Mouse (Mus musculus) midbrain, embryonic 15.5 days (tissue): Measurements from ENCODE around the gene Dchs1. TPM values are rescaled to one million over a fixed set of nuclear protein-coding genes. Genes with fewer than 3 reads are reported as not detected.
A peak's percentile ranks its signal among the peaks of the same experiment; 100 is the strongest.

Experiments
- ATAC-seq: fragments of 200-750 bp; cut with Nextera tagmentation; replicated peaks from 2 replicates; pipeline ENCODE4 v1.8.0; 2017; ENCODE audit warnings: moderate TSS enrichment
- H3K27ac ChIP-seq: fragments of 300-500 bp; sonication (generic); 2 replicates; pipeline ENCODE4 v1.5.1; 2015; ENCODE audit warnings: mild to moderate bottlenecking, inconsistent platforms
- H3K27me3 ChIP-seq: fragments of 300-500 bp; sonication (generic); replicated peaks from 2 replicates; pipeline ENCODE4 v1.6.1; 2015; ENCODE audit warnings: inconsistent platforms
- H3K36me3 ChIP-seq: fragments of 300-500 bp; sonication (generic); replicated peaks from 2 replicates; pipeline ENCODE4 v1.6.1; 2015; ENCODE audit warnings: inconsistent platforms
- H3K4me1 ChIP-seq: fragments of 300-500 bp; sonication (generic); 2 replicates; pipeline ENCODE4 v1.6.1; 2015; ENCODE audit warnings: inconsistent platforms
- H3K4me2 ChIP-seq: fragments of 300-500 bp; sonication (generic); 2 replicates; pipeline ENCODE4 v1.6.1; 2015; ENCODE audit warnings: inconsistent platforms, mild to moderate bottlenecking, moderate library complexity
- H3K4me3 ChIP-seq: fragments of 300-500 bp; sonication (generic); 2 replicates; pipeline ENCODE4 v1.5.1; 2015; ENCODE audit warnings: mild to moderate bottlenecking, inconsistent platforms
- H3K9ac ChIP-seq: fragments of 300-500 bp; sonication (generic); 2 replicates; pipeline ENCODE4 v1.6.1; 2015; ENCODE audit warnings: mild to moderate bottlenecking, inconsistent platforms
- H3K9me3 ChIP-seq: fragments of 300-500 bp; sonication (generic); 2 replicates; pipeline ENCODE4 v1.6.1; 2016; ENCODE audit warnings: inconsistent platforms
- WGBS: fragments of 180-500 bp; shearing (Covaris S2); methylation state at CpG from one replicate; pipeline ENCODE4 v1.1.7; 2015; ENCODE audit warnings: mixed read lengths; 5-methylcytosine and 5-hydroxymethylcytosine counted together
- polyA plus RNA-seq: library from polyadenylated mRNA; unstranded; fragments of >200 nt; fragmentation: Nextera tagmentation; extraction: Ambion mirVana; gene quantifications from 2 replicates; pipeline ENCODE4 v1.2.1, GENCODE M21; 2015

Gene Dchs1
- polyA plus RNA-seq, 1 experiment from 2014 or later, result 17.9 TPM

DNA sequence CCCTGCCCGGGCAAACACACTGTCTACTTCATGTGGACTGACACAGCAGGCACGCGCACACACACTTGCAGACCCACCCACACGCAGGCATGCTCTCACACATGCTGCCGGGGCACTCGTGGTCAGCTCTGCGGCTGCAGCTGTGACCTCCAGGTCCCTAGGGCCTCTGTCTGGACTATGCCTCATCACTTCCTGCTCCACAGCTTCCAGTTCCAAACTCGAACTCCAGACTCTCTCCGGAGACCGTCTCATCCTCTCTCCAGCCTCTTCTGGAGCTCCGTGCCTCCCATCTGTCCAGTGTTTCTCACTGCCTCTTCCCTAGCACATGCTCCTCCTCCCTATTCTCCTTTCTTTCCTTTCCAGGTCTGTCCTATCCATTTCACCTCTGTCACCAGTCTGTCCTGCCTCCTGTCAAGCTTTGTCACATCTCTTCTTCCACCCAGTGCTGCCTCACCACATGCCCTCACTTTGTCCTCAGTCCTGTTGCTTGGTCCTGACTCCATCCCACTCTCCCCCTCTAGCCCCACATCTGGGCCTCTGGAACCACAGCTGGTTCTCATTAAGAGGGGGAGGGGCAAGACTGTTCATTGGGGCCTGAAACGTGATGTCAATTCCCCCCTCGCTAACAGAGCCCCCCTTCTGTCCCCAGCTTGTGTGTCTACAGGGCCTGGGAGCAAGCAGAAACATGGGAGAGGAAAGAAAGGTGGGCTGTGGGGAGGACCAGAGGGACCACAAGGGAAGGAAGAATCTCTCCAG, 9.5 kb downstream of the Dchs1 start:
- Histone ChIP-seq H3K4me2 (peak overlapping the region; percentile 9), H3K9ac (peak overlapping the region; percentile 25; the same call in 1 of the 2 replicates), H3K36me3 (peaks cover 29% of the 10 kb centered on the region), H3K4me3 (no peak overlapping the region), H3K4me1 (peaks cover 69% of the 10 kb centered on the region), H3K9me3 (no peaks in the 10 kb centered on the region), H3K27ac (peak overlapping the region; percentile 59; the same call in 1 of the 2 replicates), H3K27me3 (no peaks in the 10 kb centered on the region)
- ATAC-seq, result peak; percentile 12
- WGBS, result 66% methylated on average over 13 of the region's 13 CpGs

DNA sequence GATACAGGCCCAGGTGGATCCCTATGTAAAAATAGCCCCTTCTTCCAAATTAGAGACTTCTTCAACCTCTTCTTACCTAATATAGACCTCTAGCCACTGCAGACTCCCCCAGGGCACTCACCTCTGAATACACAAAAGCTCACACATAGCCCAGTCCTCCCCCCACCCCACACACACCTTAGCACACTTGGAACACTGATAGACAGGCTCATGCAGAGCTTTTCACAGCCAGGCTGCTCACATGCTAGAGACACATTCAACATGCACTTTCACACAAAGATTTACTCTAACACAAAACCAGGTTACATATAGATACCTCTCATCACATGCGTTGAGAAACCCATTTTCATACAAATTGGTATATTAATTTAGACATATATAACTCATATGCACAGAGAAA, 10.1 kb downstream of the Dchs1 start:
- H3K36me3 ChIP-seq, result peaks cover 30% of the 10 kb centered on the region
- H3K4me2 ChIP-seq, result 0 out of 2 replicates have a peak overlapping the region, but pooled peaks have one; percentile 9
- peaks cover 62% of the 10 kb centered on the region for H3K4me1 ChIP-seq

GRCm38 (mm10) chr7:105776026-105776425, 11.4 kb downstream of the Dchs1 start:
- no peak overlapping the region for H3K27ac ChIP-seq

More for the DNA sequence above, 10.1 kb downstream of the Dchs1 start:
- no peak overlapping the region for H3K9ac ChIP-seq
- ATAC-seq, result no peak
- no peak overlapping the region for H3K4me3 ChIP-seq
- WGBS, result 100% methylated on average over 1 of the region's 1 CpGs
- H3K27ac ChIP-seq, result no peak overlapping the region
- H3K27me3 ChIP-seq, result no peaks in the 10 kb centered on the region
- H3K9me3 ChIP-seq, result no peaks in the 10 kb centered on the region

GRCm38 (mm10) chr7:105774661-105775060, 12.8 kb downstream of the Dchs1 start:
- 27% methylated on average over 8 of the region's 8 CpGs for WGBS
- Histone ChIP-seq H3K27ac (no peak overlapping the region), H3K4me2 (no peak overlapping the region), H3K27me3 (no peaks in the 10 kb centered on the region), H3K4me1 (peaks cover 78% of the 10 kb centered on the region), H3K9ac (no peak overlapping the region), H3K4me3 (no peak overlapping the region), H3K9me3 (no peaks in the 10 kb centered on the region), H3K36me3 (peaks cover 33% of the 10 kb centered on the region)
- no peak for ATAC-seq

More at GRCm38 (mm10) chr7:105776026-105776425, 11.4 kb downstream of the Dchs1 start:
- no peaks in the 10 kb centered on the region for H3K27me3 ChIP-seq
- no peak overlapping the region for H3K4me2 ChIP-seq
- ATAC-seq, result no peak
- H3K9ac ChIP-seq, result no peak overlapping the region
- H3K4me1 ChIP-seq, result peaks cover 66% of the 10 kb centered on the region
- 86% methylated on average over 2 of the region's 2 CpGs for WGBS
- H3K36me3 ChIP-seq, result peaks cover 34% of the 10 kb centered on the region
- no peak overlapping the region for H3K4me3 ChIP-seq
- no peaks in the 10 kb centered on the region for H3K9me3 ChIP-seq

DNA sequence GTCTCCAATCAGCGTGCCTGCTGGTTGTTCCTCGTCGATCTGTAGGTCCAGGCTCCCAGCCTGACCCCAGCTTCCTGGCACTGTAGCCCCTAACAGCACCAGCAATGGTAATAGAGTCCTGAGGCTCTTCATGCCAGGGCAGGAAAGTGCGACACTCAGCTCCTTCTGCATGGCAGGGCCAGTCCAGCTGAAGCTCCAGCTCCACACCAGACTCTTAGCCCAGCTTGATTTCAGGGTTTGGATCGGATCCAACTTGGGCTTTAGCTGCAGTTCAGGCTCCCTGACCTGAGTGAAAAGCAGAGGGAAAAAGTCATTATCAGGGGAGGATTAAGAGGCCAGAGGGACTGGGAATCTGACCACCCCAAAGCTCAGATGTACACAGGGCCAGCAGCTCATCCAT, 14.4 kb downstream of the Dchs1 start:
- Histone ChIP-seq H3K27me3 (no peaks in the 10 kb centered on the region), H3K27ac (no peak overlapping the region), H3K9me3 (no peaks in the 10 kb centered on the region), H3K9ac (no peak overlapping the region), H3K4me2 (no peak overlapping the region), H3K4me1 (peaks cover 79% of the 10 kb centered on the region), H3K36me3 (peaks cover 35% of the 10 kb centered on the region), H3K4me3 (no peak overlapping the region)
- no peak for ATAC-seq
- WGBS, result 65% methylated on average over 5 of the region's 5 CpGs

DNA sequence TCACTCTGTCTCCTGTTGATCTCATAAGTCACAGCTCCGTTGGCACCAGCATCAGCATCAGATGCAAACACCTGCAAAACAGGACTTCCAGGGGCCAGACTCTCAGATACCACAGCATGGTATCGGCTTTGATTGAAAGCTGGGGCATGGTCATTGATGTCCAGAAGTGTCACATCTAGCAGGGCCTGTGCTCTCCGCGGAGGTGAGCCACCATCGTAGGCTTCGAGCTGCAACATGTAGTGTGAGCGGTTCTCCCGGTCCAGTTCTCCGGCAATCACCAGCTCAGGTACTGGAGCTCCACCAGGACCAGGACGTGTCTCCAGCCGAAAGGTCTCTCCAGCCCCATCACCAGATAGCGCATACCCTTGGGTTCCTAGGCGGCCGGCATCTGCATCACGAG, 15.1 kb downstream of the Dchs1 start:
- peaks cover 39% of the 10 kb centered on the region for H3K36me3 ChIP-seq
- no peak overlapping the region for H3K4me3 ChIP-seq
- no peak overlapping the region for H3K4me2 ChIP-seq
- H3K27ac ChIP-seq, result no peak overlapping the region
- H3K4me1 ChIP-seq, result peaks cover 79% of the 10 kb centered on the region
- H3K9ac ChIP-seq, result no peak overlapping the region
- 95% methylated on average over 15 of the region's 15 CpGs for WGBS
- ATAC-seq, result no peak
- H3K9me3 ChIP-seq, result no peaks in the 10 kb centered on the region
- H3K27me3 ChIP-seq, result no peaks in the 10 kb centered on the region

DNA sequence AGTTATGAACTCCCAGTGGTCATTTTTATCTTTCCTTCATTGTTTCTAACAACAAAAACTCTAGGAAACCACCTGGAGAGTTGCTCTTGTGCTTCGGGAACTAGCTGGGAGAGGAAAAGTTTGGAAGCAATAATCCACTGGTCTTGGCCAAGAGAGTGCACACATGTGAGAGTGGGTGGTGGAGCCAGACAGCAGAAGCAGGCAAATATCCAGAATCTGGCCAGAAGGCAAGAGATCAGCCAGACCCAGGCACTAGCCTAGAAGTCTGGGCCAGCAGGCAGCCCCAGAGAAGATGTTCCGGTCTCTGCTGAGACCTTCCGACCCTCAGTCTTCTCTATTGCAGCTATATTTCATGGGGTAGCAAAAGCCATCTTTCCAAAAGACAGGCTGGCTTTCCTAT, 17.5 kb downstream of the Dchs1 start:
- Histone ChIP-seq H3K4me1 (peaks cover 58% of the 10 kb centered on the region), H3K27ac (no peak overlapping the region), H3K9ac (no peak overlapping the region), H3K4me3 (no peak overlapping the region), H3K27me3 (no peaks in the 10 kb centered on the region), H3K36me3 (peaks cover 47% of the 10 kb centered on the region), H3K9me3 (no peaks in the 10 kb centered on the region), H3K4me2 (no peak overlapping the region)
- no peak for ATAC-seq
- 84% methylated on average over 3 of the region's 3 CpGs for WGBS

DNA sequence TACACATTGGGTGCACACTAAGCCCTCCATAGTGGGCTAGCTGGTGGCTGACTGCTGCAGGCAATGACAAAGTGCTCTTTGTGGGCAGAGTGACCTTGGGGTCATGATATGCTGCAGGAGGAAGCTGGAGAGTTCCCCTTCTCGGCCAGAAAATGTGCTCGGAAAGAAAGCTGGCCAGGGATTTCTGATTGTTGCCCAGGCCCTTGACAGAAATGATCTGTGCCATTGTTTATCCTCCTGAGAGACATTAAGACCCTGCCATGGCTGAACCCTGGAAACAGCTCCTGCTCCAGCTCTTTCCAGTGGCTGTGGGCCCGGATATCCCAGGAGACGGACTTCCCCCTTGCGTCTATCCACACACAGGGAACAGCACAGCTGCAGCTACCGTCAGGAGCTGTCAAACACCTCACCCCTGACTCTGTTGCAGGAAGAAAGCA, 19.7 kb downstream of the Dchs1 start:
- 8% methylated on average over 6 of the region's 6 CpGs for WGBS

GRCm38 (mm10) chr7:105764331-105764730, 23.1 kb downstream of the Dchs1 start:
- no peak overlapping the region for H3K4me3 ChIP-seq
- no peak overlapping the region for H3K4me2 ChIP-seq
- H3K4me1 ChIP-seq, result peaks cover 22% of the 10 kb centered on the region
- H3K36me3 ChIP-seq, result peaks cover 58% of the 10 kb centered on the region
- no peaks in the 10 kb centered on the region for H3K9me3 ChIP-seq
- no peak for ATAC-seq
- no peak overlapping the region for H3K27ac ChIP-seq
- H3K27me3 ChIP-seq, result no peaks in the 10 kb centered on the region
- WGBS, result 91% methylated on average over 11 of the region's 11 CpGs
- no peak overlapping the region for H3K9ac ChIP-seq

More for the DNA sequence above, 19.7 kb downstream of the Dchs1 start:
- Histone ChIP-seq H3K4me1 (peaks cover 43% of the 10 kb centered on the region), H3K27me3 (no peaks in the 10 kb centered on the region), H3K4me2 (no peak overlapping the region), H3K4me3 (no peak overlapping the region), H3K27ac (peak overlapping the region; percentile 32), H3K9me3 (no peaks in the 10 kb centered on the region), H3K9ac (no peak overlapping the region), H3K36me3 (peaks cover 64% of the 10 kb centered on the region)
- no peak for ATAC-seq

DNA sequence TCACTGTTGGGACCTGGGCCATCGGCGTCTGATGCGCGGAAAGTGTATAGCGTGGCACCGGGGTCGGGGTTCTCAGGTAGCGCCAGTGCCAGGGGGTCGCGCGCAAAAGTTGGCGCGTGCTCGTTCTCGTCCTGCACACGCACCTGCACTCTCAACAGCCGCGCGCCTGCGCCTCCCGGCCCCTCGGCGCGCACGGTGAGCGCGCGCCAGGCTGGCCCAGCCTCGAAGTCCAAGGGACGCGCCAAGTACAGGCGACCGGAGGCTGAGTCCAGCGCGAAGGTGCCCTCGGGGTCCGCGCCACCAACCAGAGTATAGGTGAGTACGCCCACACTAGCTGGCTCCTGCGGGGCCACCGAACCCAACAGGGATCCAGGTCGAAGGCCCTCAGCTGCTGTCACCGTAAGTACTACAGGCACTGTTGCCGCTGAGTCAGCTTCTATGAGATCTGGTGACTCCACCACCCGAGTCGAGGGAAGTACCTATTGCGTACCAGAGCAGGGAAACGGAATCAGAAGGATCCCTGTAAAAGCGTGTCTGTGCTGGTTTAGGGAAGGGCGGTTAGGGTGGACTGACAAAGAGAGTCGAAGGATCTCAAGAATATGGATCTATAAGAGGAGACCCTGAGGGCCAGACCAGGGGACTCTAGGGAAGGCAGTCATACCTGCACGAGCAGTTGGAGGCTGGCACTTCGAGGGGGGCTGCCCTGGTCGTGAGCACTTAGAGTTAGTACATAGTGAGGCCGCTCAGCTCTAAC, 24.8 kb downstream of the Dchs1 start:
- no peak overlapping the region for H3K27ac ChIP-seq
- peak; percentile 21; the same call in 1 of the 2 replicates for ATAC-seq
- peaks cover 68% of the 10 kb centered on the region for H3K36me3 ChIP-seq
- H3K9ac ChIP-seq, result no peak overlapping the region
- no peak overlapping the region for H3K4me2 ChIP-seq
- no peaks in the 10 kb centered on the region for H3K9me3 ChIP-seq
- no peaks in the 10 kb centered on the region for H3K27me3 ChIP-seq
- H3K4me3 ChIP-seq, result no peak overlapping the region
- H3K4me1 ChIP-seq, result peaks cover 5% of the 10 kb centered on the region
- WGBS, result 28% methylated on average over 55 of the region's 55 CpGs

DNA sequence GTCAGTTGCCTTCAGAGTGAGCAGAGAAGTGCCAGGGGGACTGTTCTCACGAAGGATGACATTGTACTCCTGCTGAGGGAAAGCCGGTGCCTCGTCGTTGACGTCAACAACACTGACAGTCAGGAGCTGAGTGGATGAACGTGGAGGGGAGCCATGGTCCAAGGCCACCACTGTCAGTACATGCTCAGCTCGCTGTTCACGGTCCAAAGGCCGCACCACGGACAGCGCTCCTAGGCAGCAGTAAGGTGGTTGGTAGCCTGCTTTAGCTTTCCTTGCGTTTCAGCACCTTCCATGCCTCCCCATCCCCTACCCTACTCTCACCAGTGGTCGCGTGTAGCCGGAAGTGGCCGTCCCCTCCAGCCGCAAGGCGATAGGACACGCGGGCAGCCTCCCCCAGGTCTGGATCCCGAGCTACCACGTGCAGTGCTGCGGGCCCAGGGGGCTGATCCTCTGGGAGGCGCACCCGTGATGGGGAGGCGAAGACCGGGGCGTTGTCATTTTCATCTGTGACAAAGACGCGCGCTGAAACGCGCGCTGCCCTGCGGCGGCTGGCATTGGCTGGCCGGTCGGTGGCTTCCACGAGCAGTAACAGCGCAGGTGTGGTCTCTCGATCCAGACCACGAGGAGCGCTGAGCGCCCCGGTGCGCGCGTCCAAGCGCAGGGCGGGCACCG, 25.5 kb downstream of the Dchs1 start:
- Histone ChIP-seq H3K9ac (no peak overlapping the region), H3K27me3 (no peaks in the 10 kb centered on the region), H3K4me1 (no peaks in the 10 kb centered on the region), H3K4me2 (no peak overlapping the region), H3K9me3 (no peaks in the 10 kb centered on the region), H3K36me3 (peaks cover 75% of the 10 kb centered on the region), H3K27ac (no peak overlapping the region), H3K4me3 (no peak overlapping the region)
- ATAC-seq, result peak; percentile 15; the same call in 1 of the 2 replicates
- 25% methylated on average over 51 of the region's 51 CpGs for WGBS

- no peak overlapping the region for H3K4me2 ChIP-seq
- 0 out of 2 replicates have a peak, but pooled peaks have one; percentile 1 for ATAC-seq
- H3K4me3 ChIP-seq, result no peak overlapping the region
- H3K27me3 ChIP-seq, result no peaks in the 10 kb centered on the region
- H3K27ac ChIP-seq, result no peak overlapping the region
- 91% methylated on average over 10 of the region's 10 CpGs for WGBS
- no peaks in the 10 kb centered on the region for H3K9me3 ChIP-seq
- peaks cover 63% of the 10 kb centered on the region for H3K36me3 ChIP-seq
- no peak overlapping the region for H3K9ac ChIP-seq
- peaks cover 17% of the 10 kb centered on the region for H3K4me1 ChIP-seq
Measured at GRCm38 (mm10) chr7:105753281-105753680, 34.2 kb downstream of the Dchs1 start.
